Mouse (Mus musculus): ENCODE data around the gene Sh3rf3. TPM values are rescaled to one million over a fixed set of nuclear protein-coding genes. Genes with fewer than 3 reads are reported as not detected.

The Sh3rf3 gene
- polyA plus RNA-seq, 2 experiments = not detected

DNA sequence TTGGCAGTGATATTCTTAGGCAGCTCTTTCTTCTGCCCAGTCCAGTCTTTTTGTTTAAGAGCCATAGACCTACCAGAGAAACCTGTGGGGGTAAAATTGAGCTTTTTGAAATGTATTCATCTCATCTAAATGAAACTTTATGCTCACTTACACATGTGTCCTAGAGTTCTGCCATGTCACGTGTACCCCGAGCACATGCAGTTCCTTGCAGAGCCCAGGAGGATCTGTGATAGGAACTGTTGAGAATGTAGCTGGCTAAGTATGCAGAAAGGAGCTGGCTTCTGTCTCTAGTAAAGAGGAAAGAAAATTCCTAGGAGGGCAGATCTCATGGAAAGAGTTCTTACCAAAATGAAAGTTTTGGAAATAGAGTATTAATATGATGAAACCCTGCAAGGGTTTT, 302.5 kb downstream of the Sh3rf3 start:
- Histone ChIP-seq H3K27me3 (ENCODE audit: control insufficient read depth, insufficient read depth, low read length) (no peaks in the 10 kb centered on the region), H3K27ac (no peak overlapping the region), H3K4me1 (replicated peaks; ENCODE audit: control insufficient read depth in 2 of 2, insufficient read depth in 2 of 2, low read length in 1 of 2) (no peaks in the 10 kb centered on the region), H3K9ac (replicated peaks) (no peak overlapping the region), H3K36me3 (replicated peaks; ENCODE audit: control insufficient read depth, insufficient read depth, low read depth) (no peaks in the 10 kb centered on the region), H3K4me2 (ENCODE audit: low read depth) (no peak overlapping the region), H3K4me3 (ENCODE audit: insufficient read depth in 1 of 2, low read depth in 2 of 2, low read length in 2 of 2) (no peak overlapping the region), H3K9me3 (ENCODE audit: control insufficient read depth, low read length) (no peaks in the 10 kb centered on the region)
- TF ChIP-seq CTCF (IDR thresholded peaks at IDR 0.05; ENCODE audit: low read depth) = no peak
- TF ChIP-seq EP300 (IDR thresholded peaks at IDR 0.05; ENCODE audit: low read depth) = no peak
- ATAC-seq (ENCODE audit: insufficient read depth) (no peak), DNase-seq (ENCODE audit: low read depth in 3 of 3, low spot score in 3 of 3) (no peak)
- WGBS (ENCODE audit: insufficient replicate concordance) = 65% methylated on average over 2 of the region's 2 CpGs

DNA sequence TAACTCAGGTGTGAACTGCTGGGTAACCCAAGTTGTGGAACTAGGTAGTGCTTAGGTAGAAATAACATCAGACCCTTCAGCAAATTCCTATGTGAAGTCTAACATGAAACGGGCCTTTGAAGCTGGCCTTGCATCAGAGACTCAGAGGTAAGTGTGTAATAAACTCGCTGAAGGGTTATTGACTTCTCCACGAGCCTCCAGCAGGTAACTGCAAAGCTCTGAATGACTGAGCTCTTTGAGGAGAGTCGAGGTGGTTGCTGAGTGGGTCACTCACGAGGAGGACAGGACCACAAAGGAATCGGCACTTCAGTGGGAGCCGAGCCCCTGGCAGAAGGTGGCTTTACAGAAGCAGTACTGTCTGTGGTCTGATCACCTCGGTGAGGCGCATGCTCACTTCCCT, 303.2 kb downstream of the Sh3rf3 start:
- Histone ChIP-seq H3K27me3 (ENCODE audit: control insufficient read depth, insufficient read depth, low read length) (no peaks in the 10 kb centered on the region), H3K4me2 (ENCODE audit: low read depth) (no peak overlapping the region), H3K27ac (no peak overlapping the region), H3K36me3 (replicated peaks; ENCODE audit: control insufficient read depth, insufficient read depth, low read depth) (no peaks in the 10 kb centered on the region), H3K9ac (replicated peaks) (no peak overlapping the region), H3K4me3 (ENCODE audit: insufficient read depth in 1 of 2, low read depth in 2 of 2, low read length in 2 of 2) (no peak overlapping the region), H3K4me1 (replicated peaks; ENCODE audit: control insufficient read depth in 2 of 2, insufficient read depth in 2 of 2, low read length in 1 of 2) (no peaks in the 10 kb centered on the region), H3K9me3 (ENCODE audit: control insufficient read depth, low read length) (no peaks in the 10 kb centered on the region)
- DNase-seq (ENCODE audit: low read depth in 3 of 3, low spot score in 3 of 3) (no peak), ATAC-seq (ENCODE audit: insufficient read depth) (no peak)
- no peak for TF ChIP-seq EP300 (IDR thresholded peaks at IDR 0.05; ENCODE audit: low read depth)
- TF ChIP-seq CTCF (IDR thresholded peaks at IDR 0.05; ENCODE audit: low read depth) = no peak
- 50% methylated on average over 9 of the region's 9 CpGs for WGBS (ENCODE audit: insufficient replicate concordance)

DNA sequence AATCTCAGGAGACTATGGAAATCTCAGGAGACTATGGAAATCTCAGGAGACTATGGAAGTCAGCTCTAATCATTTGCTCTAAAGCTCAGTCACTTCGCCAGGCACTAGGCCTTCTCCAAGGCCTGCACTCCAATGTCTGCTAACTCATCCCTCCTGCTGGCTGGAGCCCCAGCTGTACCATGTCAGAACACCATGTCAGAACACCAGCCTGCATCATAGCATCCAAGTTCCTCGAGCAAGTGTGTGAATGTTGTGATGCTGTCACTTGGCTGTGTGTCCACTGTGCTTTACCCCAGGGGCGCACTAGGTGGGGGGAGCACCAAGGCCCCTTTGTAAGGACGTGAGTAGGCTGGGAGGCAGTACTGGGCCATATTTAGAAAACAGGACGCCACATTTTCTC, 304.4 kb downstream of the Sh3rf3 start:
- 60% methylated on average over 5 of the region's 5 CpGs for WGBS (ENCODE audit: insufficient replicate concordance)
- Histone ChIP-seq H3K36me3 (replicated peaks; ENCODE audit: control insufficient read depth, insufficient read depth, low read depth) (no peaks in the 10 kb centered on the region), H3K9ac (replicated peaks) (no peak overlapping the region), H3K4me2 (ENCODE audit: low read depth) (no peak overlapping the region), H3K27ac (no peak overlapping the region), H3K9me3 (ENCODE audit: control insufficient read depth, low read length) (no peaks in the 10 kb centered on the region), H3K4me3 (ENCODE audit: insufficient read depth in 1 of 2, low read depth in 2 of 2, low read length in 2 of 2) (no peak overlapping the region), H3K27me3 (ENCODE audit: control insufficient read depth, insufficient read depth, low read length) (no peaks in the 10 kb centered on the region), H3K4me1 (replicated peaks; ENCODE audit: control insufficient read depth in 2 of 2, insufficient read depth in 2 of 2, low read length in 1 of 2) (no peaks in the 10 kb centered on the region)
- TF ChIP-seq CTCF (IDR thresholded peaks at IDR 0.05; ENCODE audit: low read depth) (no peak), EP300 (IDR thresholded peaks at IDR 0.05; ENCODE audit: low read depth) (no peak)
- no peak for ATAC-seq (ENCODE audit: insufficient read depth)
- no peak for DNase-seq (ENCODE audit: low read depth in 3 of 3, low spot score in 3 of 3)

DNA sequence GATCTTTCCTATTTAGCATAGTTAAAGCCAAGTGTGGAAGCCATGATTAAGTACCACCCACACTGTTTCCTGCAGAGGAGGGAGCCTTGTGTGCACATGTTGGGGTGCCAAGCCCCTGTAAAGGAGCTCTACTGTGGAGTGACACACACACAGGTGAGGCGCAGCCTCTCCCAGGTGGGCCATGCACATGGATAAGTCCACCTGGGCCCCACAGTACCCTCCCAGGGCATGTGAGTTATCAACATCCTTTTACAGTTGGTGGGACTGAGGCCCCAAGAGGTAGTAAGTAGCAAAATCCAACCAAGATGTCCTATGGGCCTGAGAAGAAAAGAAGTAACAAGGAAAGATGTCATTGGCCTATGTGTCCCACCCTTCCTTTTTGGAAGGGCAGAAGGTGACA, 305.8 kb downstream of the Sh3rf3 start:
- WGBS (ENCODE audit: insufficient replicate concordance) = 85% methylated on average over 1 of the region's 1 CpGs
- H3K27me3 ChIP-seq (ENCODE audit: control insufficient read depth, insufficient read depth, low read length) = no peaks in the 10 kb centered on the region
- TF ChIP-seq EP300 (IDR thresholded peaks at IDR 0.05; ENCODE audit: low read depth) = no peak
- TF ChIP-seq CTCF (IDR thresholded peaks at IDR 0.05; ENCODE audit: low read depth) = no peak

DNA sequence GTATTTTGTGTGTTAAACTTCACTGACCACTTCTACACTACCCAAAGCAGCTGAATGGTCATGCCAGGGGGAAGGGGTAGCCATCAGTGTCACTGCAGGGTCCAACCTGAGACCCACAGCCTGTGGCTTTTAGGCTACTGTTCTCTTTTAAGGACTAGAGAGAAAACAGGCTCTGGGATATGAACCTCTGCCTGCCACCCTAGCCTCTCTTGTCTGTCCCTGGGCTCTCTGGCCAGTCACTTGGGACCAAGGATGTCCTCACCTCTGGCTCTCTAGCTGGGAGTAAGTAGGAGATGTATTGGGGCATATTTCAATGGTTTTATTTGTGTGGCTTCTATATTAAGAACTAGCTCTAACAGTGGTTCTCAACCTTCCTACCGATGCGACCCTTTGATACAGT, 306.7 kb downstream of the Sh3rf3 start:
- no peaks in the 10 kb centered on the region for H3K27me3 ChIP-seq (ENCODE audit: control insufficient read depth, insufficient read depth, low read length)
- H3K9ac ChIP-seq (replicated peaks) = no peak overlapping the region
- no peaks in the 10 kb centered on the region for H3K9me3 ChIP-seq (ENCODE audit: control insufficient read depth, low read length)
- 68% methylated on average over 2 of the region's 2 CpGs for WGBS (ENCODE audit: insufficient replicate concordance)
- no peaks in the 10 kb centered on the region for H3K36me3 ChIP-seq (replicated peaks; ENCODE audit: control insufficient read depth, insufficient read depth, low read depth)
- no peak for DNase-seq (ENCODE audit: low read depth in 3 of 3, low spot score in 3 of 3)
- H3K4me1 ChIP-seq (replicated peaks; ENCODE audit: control insufficient read depth in 2 of 2, insufficient read depth in 2 of 2, low read length in 1 of 2) = no peaks in the 10 kb centered on the region
- H3K4me2 ChIP-seq (ENCODE audit: low read depth) = no peak overlapping the region
- H3K27ac ChIP-seq = no peak overlapping the region
- ATAC-seq (ENCODE audit: insufficient read depth) = no peak
- TF ChIP-seq CTCF (IDR thresholded peaks at IDR 0.05; ENCODE audit: low read depth) = no peak
- no peak for TF ChIP-seq EP300 (IDR thresholded peaks at IDR 0.05; ENCODE audit: low read depth)
- no peak overlapping the region for H3K4me3 ChIP-seq (ENCODE audit: insufficient read depth in 1 of 2, low read depth in 2 of 2, low read length in 2 of 2)

More for the DNA sequence above, 305.8 kb downstream of the Sh3rf3 start:
- Histone ChIP-seq H3K9me3 (ENCODE audit: control insufficient read depth, low read length) (no peaks in the 10 kb centered on the region), H3K9ac (replicated peaks) (no peak overlapping the region), H3K36me3 (replicated peaks; ENCODE audit: control insufficient read depth, insufficient read depth, low read depth) (no peaks in the 10 kb centered on the region), H3K27ac (no peak overlapping the region), H3K4me3 (ENCODE audit: insufficient read depth in 1 of 2, low read depth in 2 of 2, low read length in 2 of 2) (no peak overlapping the region), H3K4me1 (replicated peaks; ENCODE audit: control insufficient read depth in 2 of 2, insufficient read depth in 2 of 2, low read length in 1 of 2) (no peaks in the 10 kb centered on the region), H3K4me2 (ENCODE audit: low read depth) (no peak overlapping the region)
- no peak for DNase-seq (ENCODE audit: low read depth in 3 of 3, low spot score in 3 of 3)
- ATAC-seq (ENCODE audit: insufficient read depth) = no peak

Data from liver, embryonic 14.5 days (tissue).